ENCODE assay signal across 19 mouse cellular contexts in genomic region chr13:89619064-89619463, GRCm38 (mm10).
DNase-seq lines count a peak whose midpoint lies in the region; ATAC-seq and TF ChIP-seq lines count a peak whose summit lies in the region.
"Had no signal": no experiment of that assay in that cellular context is flagged by ENCODE, and none has a peak within 500 bp of the region (broad histone marks: within the 10 kb centered on the region; RNA-seq: fewer than 3 reads in every experiment).

No protein-coding gene starts in this region.

- TF ChIP-seq CTCF in gastrocnemius, adult 2 months (IDR thresholded peaks at IDR 0.05): peak; percentile 4; the same call in 1 of the 2 replicates
- peak; percentile 61 for TF ChIP-seq CTCF in layer of hippocampus, adult 2 months (conservative IDR thresholded peaks at IDR 0.05)
- peak; percentile 29 for TF ChIP-seq CTCF in lung, postnatal 0 days (IDR thresholded peaks at IDR 0.05)

- H3K4me2 ChIP-seq in lung, postnatal 0 days (replicated peaks; ENCODE audit: low read depth, low read length): no peak overlapping the region
- H3K4me2 ChIP-seq: embryonic facial prominence, embryonic 13.5 days; forebrain, embryonic 12.5 days; hindbrain, embryonic 12.5 days had no signal

- no peak for DNase-seq in gastrocnemius, adult 2 months
- DNase-seq in gastrocnemius, postnatal 36 days: no peak
- no peak for DNase-seq in layer of hippocampus, adult 2 months (ENCODE audit: low spot score in 2 of 2)
- no peak for DNase-seq in layer of hippocampus, adult 9-11 months
- no peak for DNase-seq in lung, postnatal 0 days (ENCODE audit: low spot score)
- no peak for DNase-seq in lung, adult 18-20 months
- no peak for DNase-seq in spleen, postnatal 14 days (ENCODE audit: low spot score in 2 of 2)
- DNase-seq: adrenal gland, postnatal 10 days; cerebellum, adult 11 months; cerebellum, adult 8-10 months; cerebellum, postnatal 14 days; gastrocnemius, postnatal 14 days; heart, postnatal 10 days; heart, postnatal 4 days had no signal

- WGBS in lung, postnatal 0 days: 80% methylated on average over 3 of the region's 3 CpGs

- H3K9me3 ChIP-seq in lung, postnatal 0 days (ENCODE audit: low read length): no peaks in the 10 kb centered on the region
- H3K9me3 ChIP-seq: embryonic facial prominence, embryonic 13.5 days; forebrain, embryonic 12.5 days; hindbrain, embryonic 12.5 days had no signal

- no peak for TF ChIP-seq EP300 in lung, postnatal 0 days (IDR thresholded peaks at IDR 0.05)

- H3K27me3 ChIP-seq in lung, postnatal 0 days (replicated peaks; ENCODE audit: insufficient read depth, low read length): no peaks in the 10 kb centered on the region
- H3K27me3 ChIP-seq: embryonic facial prominence, embryonic 13.5 days; forebrain, embryonic 12.5 days; hindbrain, embryonic 12.5 days had no signal

- ATAC-seq in lung, postnatal 0 days: no peak
- ATAC-seq: forebrain, embryonic 16.5 days; hindbrain, embryonic 16.5 days had no signal

- no peak overlapping the region for H3K27ac ChIP-seq in gastrocnemius, adult 2 months
- H3K27ac ChIP-seq in layer of hippocampus, adult 2 months: no peak overlapping the region
- H3K27ac ChIP-seq in lung, postnatal 0 days (ENCODE audit: low read length): no peak overlapping the region
- H3K27ac ChIP-seq: embryonic facial prominence, embryonic 13.5 days; forebrain, embryonic 12.5 days; hindbrain, embryonic 12.5 days had no signal

- intact Hi-C loops in gastrocnemius, adult 2 months (cut with DNase I): no loop called here
- intact Hi-C loops in gastrocnemius, postnatal 36 days (cut with DNase I): no loop called here

- no peak overlapping the region for H3K9ac ChIP-seq in lung, postnatal 0 days (replicated peaks; ENCODE audit: low read depth)
- H3K9ac ChIP-seq: embryonic facial prominence, embryonic 13.5 days; forebrain, embryonic 12.5 days; hindbrain, embryonic 12.5 days had no signal

- no peaks in the 10 kb centered on the region for H3K36me3 ChIP-seq in lung, postnatal 0 days (ENCODE audit: insufficient read depth, low read length)
- H3K36me3 ChIP-seq: embryonic facial prominence, embryonic 13.5 days; forebrain, embryonic 12.5 days; hindbrain, embryonic 12.5 days had no signal

- H3K4me3 ChIP-seq in gastrocnemius, adult 2 months: no peak overlapping the region
- no peak overlapping the region for H3K4me3 ChIP-seq in layer of hippocampus, adult 2 months
- no peak overlapping the region for H3K4me3 ChIP-seq in lung, postnatal 0 days (ENCODE audit: low read depth, low read length)
- H3K4me3 ChIP-seq: embryonic facial prominence, embryonic 13.5 days; forebrain, embryonic 12.5 days; hindbrain, embryonic 12.5 days had no signal

- no peaks in the 10 kb centered on the region for H3K4me1 ChIP-seq in lung, postnatal 0 days (ENCODE audit: insufficient read depth, low read depth, low read length)
- H3K4me1 ChIP-seq: embryonic facial prominence, embryonic 13.5 days; forebrain, embryonic 12.5 days; hindbrain, embryonic 12.5 days had no signal

Comparison
In these comparisons a context has a peak if more than half of its experiments do, and no peak if none do; other contexts are left out.
1. CTCF ChIP-seq: peak in every context shown above with its lines; median percentile 61 in layer of hippocampus, adult 2 months; 29 in lung, postnatal 0 days; 4 in gastrocnemius, adult 2 months.